Mouse (Mus musculus) natural killer cell, adult 2 months (primary cell): Measurements from ENCODE around the gene Sox6.

Experiments
- DNase-seq, 2 experiments: peaks; one replicate each; pipeline ENCODE4 v3.0.0; 2022; ENCODE audit warnings: low spot score in 2 of 2

Gene Sox6

GRCm38 (mm10) chr7:115489608-115490007, 549.0 kb downstream of the Sox6 start:
- DNase-seq, result no peak

GRCm38 (mm10) chr7:115486431-115486830, 552.2 kb downstream of the Sox6 start:
- DNase-seq, result no peak

GRCm38 (mm10) chr7:115485664-115486409, 552.8 kb downstream of the Sox6 start:
- DNase-seq, result no peak

- DNase-seq, result no peak
Measured at GRCm38 (mm10) chr7:115477763-115478162, 560.8 kb downstream of the Sox6 start.

- DNase-seq, result no peak
Measured at GRCm38 (mm10) chr7:115476881-115477665, 561.5 kb downstream of the Sox6 start.

GRCm38 (mm10) chr7:115475176-115475575, 563.4 kb downstream of the Sox6 start:
- DNase-seq, result no peak

GRCm38 (mm10) chr7:115474115-115474514, 564.5 kb downstream of the Sox6 start:
- no peak for DNase-seq

- no peak for DNase-seq
Measured at GRCm38 (mm10) chr7:115472850-115473249, 565.7 kb downstream of the Sox6 start.

- DNase-seq, result no peak
Measured at GRCm38 (mm10) chr7:115471521-115471920, 567.1 kb downstream of the Sox6 start.

- no peak for DNase-seq
Measured at GRCm38 (mm10) chr7:115466811-115467210, 571.8 kb downstream of the Sox6 start.

- DNase-seq, result no peak
Measured at GRCm38 (mm10) chr7:115463367-115463766, 575.2 kb downstream of the Sox6 start.

GRCm38 (mm10) chr7:115462276-115462675, 576.3 kb downstream of the Sox6 start:
- no peak for DNase-seq

- no peak for DNase-seq
Measured at GRCm38 (mm10) chr7:115454988-115455387, 583.6 kb downstream of the Sox6 start.

- DNase-seq, result no peak
Measured at GRCm38 (mm10) chr7:115453713-115454073, 584.9 kb downstream of the Sox6 start.

GRCm38 (mm10) chr7:115453042-115453712, 585.4 kb downstream of the Sox6 start:
- DNase-seq, result peak in 1 of 2 experiments; percentile 19

- DNase-seq, result no peak
Measured at GRCm38 (mm10) chr7:115450431-115451195, 588.0 kb downstream of the Sox6 start.

- DNase-seq, result no peak
Measured at GRCm38 (mm10) chr7:115448403-115449025, 590.1 kb downstream of the Sox6 start.

GRCm38 (mm10) chr7:115447091-115447490, 591.5 kb downstream of the Sox6 start:
- DNase-seq, result no peak

- no peak for DNase-seq
Measured at GRCm38 (mm10) chr7:115446481-115447016, 592.0 kb downstream of the Sox6 start.

GRCm38 (mm10) chr7:115426161-115426982, 612.2 kb downstream of the Sox6 start:
- DNase-seq, result no peak
